Mouse (Mus musculus) heart, adult 2 months (tissue): ENCODE results near the gene Whamm.

Source experiments
- CTCF ChIP-seq: fragments of 200-600 bp; IDR thresholded peaks from 2 replicates; pipeline ENCODE4 v1.8.1; 2022; ENCODE audit warnings: antibody characterized with exemption, mild to moderate bottlenecking, moderate library complexity
- EP300 ChIP-seq: fragments of 200-500 bp; IDR thresholded peaks from 2 replicates; pipeline ENCODE4 v1.6.1; 2011; ENCODE audit warnings: low read depth, low read length, control low read depth; ENCODE audit not compliant: insufficient read depth

DNA sequence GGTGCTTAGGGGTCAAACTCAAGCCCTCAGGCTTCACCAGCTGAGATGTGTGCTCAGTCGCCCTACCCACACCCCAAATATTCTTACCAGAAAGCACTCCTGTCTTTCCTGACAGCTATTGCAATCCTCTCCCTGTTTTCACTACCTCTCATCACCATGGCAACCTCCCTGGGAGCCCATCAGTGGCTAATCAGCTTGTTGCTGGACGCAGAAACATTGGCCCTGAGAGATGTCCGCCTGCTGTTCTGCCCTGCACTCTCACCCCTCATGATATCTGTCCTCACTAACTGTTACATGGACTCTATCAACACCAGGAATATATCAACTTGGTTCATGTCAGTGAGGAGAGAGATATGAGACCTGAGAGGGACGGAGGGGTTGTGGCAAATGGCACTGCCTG, 17.5 kb upstream of the Whamm start:
- no peak for TF ChIP-seq CTCF
- TF ChIP-seq EP300: no peak
